Mouse (Mus musculus) ovary, adult 18-20 months (tissue): ENCODE results near the gene Fgf5.

Experiments used
- DNase-seq: peaks from one replicate; pipeline ENCODE4 v3.0.0; 2022; ENCODE audit warnings: low spot score, mixed read lengths

Gene Fgf5

DNA sequence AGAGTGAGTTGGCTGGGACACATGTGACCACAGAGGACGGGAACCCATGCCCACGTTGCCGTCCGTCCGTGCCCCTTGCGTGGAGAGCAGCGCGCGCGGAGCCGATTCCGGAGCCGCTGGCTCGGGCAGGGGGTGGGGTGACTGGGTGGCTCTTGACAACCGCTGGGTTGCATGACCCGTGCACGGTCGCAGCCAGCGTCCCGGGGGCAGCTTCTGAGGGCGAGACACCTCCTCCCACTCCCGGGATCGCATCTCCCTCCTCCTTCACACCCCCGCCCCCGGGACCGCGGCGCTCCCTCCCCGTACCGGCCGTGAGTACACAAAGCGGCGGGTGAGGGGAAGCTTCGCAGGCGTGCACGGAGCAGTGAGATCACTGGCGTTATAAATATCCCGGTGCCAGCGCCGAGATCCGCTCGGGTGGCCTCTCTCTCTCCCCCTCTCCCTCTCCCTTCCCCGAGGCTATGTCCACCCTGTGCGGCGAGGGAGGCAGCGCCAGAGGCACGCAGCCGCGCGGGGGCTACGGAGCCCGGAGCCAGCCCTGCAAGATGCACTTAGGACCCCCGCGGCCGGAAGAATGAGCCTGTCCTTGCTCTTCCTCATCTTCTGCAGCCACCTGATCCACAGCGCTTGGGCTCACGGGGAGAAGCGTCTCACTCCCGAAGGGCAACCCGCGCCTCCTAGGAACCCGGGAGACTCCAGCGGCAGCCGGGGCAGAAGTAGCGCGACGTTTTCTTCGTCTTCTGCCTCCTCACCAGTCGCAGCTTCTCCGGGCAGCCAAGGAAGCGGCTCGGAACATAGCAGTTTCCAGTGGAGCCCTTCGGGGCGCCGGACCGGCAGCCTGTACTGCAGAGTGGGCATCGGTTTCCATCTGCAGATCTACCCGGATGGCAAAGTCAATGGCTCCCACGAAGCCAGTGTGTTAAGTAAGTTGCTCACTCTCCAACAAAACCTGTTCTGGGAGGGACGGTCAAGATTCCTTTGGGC lies at the start of gene Fgf5:
Gene Fgf5, plus strand, starts transcription at position 347 of the 984 bp plus-strand sequence.
- DNase-seq: no peak

DNA sequence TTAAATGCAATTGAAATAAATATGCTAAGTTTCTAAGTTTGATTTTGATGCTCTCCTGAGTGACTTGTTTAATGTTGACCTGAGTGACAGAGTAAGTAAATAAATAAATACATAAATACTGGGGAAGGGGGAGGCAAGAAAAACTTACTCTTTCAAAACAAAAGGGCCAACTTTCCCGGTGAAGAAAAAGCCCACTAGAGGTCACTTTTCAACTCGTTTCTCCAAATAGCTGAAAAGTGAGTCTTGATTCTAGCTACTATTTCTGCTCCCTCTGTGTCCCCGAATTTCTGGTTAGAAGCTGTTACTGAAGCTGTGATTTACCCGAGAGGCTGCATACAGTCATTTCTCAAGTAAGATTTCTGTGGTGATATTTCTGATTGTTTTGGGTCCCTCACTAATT lies 41.5 kb upstream of the Fgf5 start:
- no peak for DNase-seq

DNA sequence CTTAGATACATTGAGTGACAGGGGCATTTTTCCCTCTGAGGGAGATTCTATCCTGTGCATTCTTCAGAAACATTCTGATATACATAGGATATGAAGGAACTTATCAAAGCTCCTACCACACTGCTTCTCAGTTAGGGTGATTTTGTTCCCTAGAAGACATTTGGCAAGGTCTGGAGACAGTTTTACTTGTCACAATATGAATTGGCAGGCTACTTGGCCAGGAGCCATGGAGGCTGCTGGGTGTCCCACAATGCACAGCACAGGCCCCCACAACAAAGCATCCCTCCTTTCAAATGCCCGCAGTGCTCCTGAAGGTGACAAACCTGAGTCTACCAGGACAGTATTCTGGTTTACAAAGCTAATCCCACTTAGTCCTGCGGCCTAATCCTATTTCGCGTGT lies 32.0 kb upstream of the Fgf5 start:
- no peak for DNase-seq

DNA sequence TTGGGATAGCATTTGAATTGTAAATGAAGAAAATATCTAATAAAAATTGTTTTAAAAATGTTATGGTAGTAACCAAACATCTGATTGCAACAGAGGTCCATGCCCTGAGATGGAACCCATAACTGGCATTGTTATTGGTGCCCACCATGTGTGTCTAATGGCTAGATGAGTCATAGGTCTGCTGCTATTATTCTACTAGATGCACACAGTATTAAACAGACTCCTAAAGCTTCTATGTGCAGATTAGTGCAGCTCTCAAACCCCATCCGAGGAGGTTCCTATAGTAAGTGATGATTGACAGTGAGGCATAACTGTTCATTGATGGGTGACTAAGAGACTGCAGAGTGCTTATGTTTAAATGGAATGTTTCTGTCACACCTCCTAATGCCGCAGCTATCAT lies 27.3 kb upstream of the Fgf5 start:
- DNase-seq: no peak

DNA sequence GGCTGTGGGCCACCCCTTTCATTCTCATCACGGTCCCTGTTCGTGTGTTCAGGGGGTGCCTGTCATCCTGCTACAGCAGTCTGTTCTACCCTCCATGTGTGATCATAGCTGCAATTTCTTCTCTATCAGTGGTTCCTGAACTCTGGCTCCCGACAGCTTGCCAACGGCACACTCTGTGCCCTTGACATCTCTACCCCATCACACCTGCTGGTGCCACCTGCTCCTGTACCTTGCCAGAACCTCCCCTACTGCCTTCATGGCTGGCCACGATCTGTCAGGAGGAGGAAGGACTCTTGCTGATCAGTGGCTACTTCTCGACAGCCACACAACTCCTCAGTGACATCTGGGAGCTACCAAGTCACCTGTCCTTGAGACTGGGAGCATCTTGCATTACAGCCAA lies 24.5 kb upstream of the Fgf5 start:
- DNase-seq: no peak

GRCm38 (mm10) chr5:98238466-98238865 lies 15.5 kb upstream of the Fgf5 start:
- no peak for DNase-seq

- no peak for DNase-seq
Measured at GRCm38 (mm10) chr5:98241322-98241829, 12.6 kb upstream of the Fgf5 start.

DNA sequence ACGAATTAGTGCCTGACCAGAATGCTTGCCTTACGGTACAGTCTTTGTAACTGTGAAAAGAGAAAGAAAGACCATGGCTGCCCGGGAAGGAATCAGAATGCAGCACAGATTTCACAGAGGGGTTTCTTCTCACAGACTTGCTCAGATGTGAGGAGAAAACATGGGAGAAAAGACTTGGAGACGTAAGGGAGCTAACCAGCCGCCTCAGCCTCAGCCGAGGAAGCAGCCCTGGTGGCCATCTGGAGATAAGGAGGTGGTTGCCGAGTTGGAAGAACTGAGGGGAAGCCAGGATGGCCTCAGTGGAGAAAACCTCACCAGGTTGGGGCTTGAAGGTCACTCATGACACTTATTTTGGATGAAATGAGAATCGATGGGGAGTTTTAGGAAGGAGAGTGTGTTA lies 8.7 kb upstream of the Fgf5 start:
- no peak for DNase-seq

- DNase-seq: no peak
Measured at GRCm38 (mm10) chr5:98245976-98246375, 8.0 kb upstream of the Fgf5 start.

GRCm38 (mm10) chr5:98246826-98247225 lies 7.2 kb upstream of the Fgf5 start:
- DNase-seq: no peak

DNA sequence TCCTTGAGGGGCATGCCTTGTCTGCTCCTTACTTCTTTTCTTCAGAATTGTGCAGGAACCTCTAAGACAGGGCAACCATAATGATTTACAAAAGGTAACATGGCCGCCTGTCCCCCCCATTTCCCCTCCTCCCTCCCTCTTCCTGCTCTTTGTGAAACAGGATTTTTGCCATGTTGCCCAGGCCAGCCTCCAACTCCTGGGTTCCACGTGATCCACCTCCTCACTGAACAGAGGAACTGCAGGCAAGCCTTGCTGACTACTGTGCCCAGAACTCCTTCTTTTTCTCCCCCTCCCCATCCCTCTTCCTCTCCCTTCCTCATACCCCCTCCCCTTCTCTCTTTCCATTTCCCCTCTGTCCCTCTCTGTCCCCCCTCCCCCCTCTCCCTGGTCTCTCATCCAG lies 6.5 kb upstream of the Fgf5 start:
- DNase-seq: no peak

DNA sequence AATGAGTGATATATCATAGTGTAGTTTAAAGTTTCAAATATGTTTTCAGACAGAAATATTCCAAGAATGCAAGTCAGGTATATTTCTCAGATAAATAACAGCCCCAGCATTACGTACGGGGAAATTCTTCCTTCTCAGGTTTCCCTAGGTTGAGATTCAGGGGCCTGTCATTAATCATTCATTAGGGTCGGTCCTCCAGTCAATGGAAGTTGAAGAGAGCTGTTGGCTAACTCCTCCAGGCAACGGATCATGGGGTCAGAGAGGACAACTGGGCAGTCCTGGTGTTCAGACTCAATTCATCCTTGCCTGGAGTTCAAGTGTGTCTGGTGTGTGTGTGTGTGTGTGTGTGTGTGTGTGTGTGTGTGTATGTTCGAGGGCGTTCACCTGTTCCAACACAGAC lies 837 bp upstream of the Fgf5 start:
- no peak for DNase-seq

DNA sequence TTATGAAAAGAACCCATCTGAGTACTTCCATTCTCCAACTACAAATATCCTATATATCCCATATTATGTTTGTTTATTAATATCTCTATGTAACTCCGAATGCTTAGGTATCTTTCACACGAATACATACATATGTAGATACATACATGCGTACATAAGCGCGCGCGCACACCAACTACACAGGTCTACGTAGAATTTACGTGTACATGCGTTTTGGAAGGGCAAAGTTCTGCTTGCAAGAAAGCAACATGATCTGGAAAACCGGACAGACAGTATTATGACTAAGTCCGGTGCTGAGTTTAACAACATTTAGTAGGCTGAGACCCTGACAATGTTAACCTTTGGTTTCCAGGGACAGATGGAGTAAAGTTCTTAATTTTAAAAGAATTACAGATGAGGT lies 1.2 kb downstream of the Fgf5 start:
- no peak for DNase-seq

- no peak for DNase-seq
Measured at GRCm38 (mm10) chr5:98255760-98256490, 1.9 kb downstream of the Fgf5 start.

DNA sequence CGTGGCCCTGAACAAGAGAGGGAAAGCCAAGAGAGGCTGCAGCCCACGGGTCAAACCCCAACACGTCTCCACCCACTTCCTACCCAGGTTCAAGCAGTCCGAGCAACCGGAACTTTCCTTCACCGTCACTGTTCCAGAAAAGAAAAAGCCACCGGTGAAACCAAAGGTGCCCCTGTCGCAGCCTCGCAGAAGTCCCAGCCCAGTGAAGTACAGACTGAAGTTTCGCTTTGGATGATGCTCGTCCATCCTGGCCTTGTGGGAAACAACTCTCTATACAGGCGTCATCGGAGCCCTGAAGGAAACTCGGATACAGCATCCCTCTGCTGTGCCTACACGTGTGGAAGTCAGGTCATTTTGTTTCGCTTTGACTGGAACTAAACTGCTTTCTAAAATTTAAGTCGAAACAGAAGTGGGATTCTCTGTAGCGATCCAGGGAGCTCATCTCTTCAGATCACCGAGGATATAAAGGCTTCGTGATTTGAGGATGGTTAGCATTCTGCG lies 21.4 kb downstream of the Fgf5 start:
- DNase-seq: no peak

GRCm38 (mm10) chr5:98281993-98282392 lies 28.0 kb downstream of the Fgf5 start:
- no peak for DNase-seq

DNA sequence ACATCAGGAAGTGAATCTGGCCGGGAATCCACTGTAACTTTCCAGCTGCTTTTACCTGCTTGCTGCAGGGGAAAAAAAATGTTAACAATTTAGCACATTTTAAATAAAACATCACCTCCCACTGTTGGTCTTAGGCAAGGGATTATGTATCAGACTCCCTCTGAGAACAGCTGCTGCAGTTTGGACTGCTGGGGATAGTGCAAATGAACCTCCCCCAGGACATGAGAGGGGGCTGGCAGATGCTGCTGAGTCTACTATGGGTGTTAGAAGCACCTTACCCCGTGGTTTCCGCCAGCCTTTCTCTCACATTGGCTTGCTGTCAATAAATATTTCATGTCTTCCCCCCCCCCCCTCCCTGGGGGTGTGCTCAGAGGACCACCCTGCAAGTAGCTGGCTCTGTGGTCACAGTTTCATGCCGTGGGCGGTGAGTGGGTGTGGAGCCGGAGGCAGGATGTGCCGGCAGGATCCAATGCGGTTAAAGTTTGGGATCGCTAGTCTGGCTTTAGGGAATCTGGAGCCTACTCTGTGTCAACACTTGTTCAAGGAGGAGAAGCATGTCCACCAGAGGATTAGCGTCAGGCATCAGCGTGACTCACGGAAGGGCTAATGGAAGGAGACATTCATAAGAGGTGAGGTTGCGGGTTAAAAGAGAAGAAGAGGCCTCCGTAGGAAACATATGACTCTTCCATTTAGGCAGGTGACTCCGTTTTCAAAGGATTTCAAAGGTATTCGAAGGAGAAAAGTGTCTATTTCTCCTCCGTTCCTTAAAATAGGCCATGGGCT lies 29.9 kb downstream of the Fgf5 start:
- no peak for DNase-seq

DNA sequence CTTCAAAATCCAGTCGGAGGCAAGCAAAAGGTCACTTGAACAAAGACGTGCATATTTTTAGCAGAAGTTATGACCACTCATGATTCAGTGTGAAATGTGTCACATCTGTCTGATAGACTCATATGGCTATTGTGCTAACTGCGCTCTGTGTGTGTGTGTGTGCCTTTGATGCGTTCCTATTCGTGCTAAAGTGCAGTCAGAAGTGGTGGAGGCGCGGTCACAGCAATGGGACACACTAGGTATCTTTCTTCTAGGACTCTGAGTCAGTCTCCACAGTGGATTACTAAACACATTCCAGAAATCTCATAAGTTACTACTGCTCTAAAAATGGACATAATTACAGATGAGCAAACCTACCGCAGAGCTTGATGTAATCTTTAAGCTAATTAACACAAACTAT lies 36.7 kb downstream of the Fgf5 start:
- DNase-seq: no peak

DNA sequence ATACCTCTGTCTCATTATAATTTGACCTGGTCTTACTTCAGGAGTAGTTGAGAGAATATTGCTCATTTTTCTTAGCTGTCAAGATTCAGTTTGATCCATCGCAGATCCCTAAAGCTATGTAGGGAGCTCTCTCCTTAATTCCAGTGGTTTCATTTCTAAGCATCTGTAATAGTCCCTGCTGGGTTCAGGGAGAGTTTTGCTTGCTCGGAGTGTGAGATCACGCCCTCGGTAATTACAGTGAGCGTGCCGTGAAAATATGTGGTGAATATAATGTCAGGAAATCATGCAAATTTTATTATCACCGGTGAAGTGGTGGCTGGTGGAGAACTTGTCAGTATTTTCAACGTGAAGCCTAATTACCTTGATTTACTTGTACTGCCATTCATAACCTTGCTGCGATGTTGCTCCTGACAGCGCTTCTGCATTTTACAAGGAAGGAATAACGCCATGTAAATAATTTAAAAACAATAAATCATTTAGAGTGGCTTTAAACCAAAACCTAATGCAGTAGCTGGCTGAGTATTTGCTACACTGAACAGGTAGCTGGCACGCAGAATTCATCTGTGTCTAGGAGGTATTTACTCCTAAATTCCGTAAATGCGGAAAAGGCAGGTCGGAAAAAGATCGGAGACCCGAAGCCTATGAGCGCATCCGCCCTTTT lies 38.5 kb downstream of the Fgf5 start:
- DNase-seq: no peak

DNA sequence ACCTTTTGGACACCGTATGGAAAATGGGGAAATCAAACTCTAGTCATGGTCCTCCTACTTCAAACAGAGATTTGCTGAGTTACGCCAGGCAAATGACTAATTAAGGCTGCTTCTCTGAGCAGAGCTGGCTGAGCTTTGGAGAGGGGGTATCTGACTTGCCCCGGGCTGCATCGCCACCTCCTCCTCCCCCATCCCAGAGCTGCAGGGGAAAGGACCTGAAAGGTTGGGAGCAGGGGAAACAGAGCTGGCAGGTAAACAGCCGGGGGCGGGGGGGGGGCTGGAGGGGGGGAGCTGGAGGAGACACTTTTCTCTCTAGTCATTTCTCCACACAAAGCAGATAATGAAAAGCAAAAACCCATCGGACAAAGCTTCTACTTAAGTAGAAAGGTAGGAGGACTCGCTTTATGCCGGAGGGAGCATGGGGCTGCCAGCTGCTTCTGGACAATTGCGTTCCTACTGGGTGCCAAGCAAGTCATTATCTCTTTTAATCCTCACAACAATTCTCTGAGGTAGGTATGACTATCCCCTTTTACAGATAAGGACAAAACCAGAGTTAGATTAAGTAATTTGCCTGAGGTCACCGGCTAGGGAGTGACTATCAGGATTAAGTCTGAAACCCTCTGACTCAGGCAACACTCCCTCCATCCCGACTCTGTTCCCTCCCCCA lies 39.2 kb downstream of the Fgf5 start:
- DNase-seq: no peak

- DNase-seq: no peak
Measured at GRCm38 (mm10) chr5:98300079-98300478, 46.1 kb downstream of the Fgf5 start.
